Mouse (Mus musculus) MEL-GATA-1-ER (cell line): Measurements from ENCODE around the gene Gm2a.
A peak's percentile ranks its signal among the peaks of the same experiment; 100 is the strongest.
"Not testable (repeated sequence)": the region's sequence is repeated elsewhere in the genome, so short reads cannot be mapped to it uniquely, and the experiment has no call there.

Experiments used
- DNase-seq: peaks from one replicate; pipeline ENCODE4 v3.0.0-alpha.2; 2012; ENCODE audit warnings: low read depth; ENCODE audit errors: extremely low read depth

Gm2a gene

GRCm38 (mm10) chr11:55097463-55098188, at the start of gene Gm2a:
Gm2a (plus strand) TSS chr11:55098115.
- peak; percentile 84 for DNase-seq

DNA sequence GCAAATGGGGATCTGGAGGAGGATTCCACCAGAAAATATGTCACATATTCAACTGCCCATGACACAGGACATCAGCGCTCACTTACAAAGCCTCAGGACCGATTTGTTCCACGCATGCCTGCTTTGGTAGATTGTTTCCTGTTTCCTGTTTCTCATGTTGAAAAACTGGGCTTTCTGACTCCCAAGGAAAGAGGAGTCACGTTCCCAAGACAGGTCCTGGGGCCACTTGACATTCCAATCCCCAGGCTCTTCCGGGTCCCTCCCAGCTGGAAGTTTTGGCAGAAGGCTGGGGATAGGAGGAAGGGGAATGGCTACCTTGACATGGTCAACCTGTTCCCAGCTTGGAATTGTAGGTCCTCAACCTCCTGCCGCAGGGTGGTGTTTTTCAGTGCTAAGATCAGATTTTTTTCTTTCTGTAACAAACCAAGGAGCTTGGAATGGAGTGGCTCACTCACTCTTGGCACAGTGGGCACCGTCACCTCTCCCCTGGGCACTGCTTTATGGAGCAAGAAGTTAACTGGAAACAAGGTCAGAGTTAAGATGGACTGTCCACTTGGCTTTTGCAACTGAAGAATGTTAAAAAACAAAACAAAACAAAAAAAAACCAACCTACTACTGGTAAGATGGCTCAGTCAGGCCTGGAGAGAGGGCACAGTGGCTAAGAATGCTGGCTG, 46.9 kb upstream of the Gm2a start:
- no peak for DNase-seq

DNA sequence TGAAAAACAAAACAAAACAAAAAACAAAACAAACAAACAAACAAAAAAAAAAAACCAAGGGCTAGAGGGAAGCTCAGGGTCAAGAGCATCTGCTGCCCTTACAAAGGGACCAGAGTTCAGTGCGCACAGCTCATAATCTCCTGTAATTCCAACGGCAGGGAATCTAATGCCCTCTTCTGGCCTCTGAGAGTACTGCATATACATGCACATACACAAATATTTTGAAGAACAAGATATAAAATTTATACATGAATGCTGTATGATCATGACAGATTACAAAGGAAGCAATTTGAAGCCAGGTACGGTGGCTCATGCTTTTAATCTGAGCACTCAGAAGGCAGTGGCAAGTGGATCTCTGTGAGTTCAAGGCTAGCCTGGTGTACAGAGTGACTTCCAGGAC, 40.4 kb upstream of the Gm2a start:
- DNase-seq, result no peak

DNA sequence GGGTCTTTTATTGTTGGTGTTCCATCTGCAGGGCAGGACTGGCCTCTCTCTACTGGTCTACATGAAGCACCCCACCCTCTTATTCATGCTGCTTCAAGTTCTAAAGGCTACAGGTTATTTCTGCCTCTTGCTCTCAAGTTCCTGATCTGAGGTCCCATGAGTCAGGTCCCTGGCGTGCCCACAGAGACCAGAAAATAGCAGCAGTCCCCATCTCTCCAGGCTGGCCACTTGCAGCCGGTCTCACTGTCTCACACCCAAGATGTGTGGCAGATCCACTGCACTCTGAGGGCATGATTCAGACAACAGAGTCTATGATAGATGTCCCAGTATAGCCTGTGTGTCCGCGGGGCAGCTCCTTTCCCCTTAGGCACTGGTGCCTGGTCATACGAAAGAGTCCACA, 37.1 kb upstream of the Gm2a start:
- DNase-seq, result no peak

DNA sequence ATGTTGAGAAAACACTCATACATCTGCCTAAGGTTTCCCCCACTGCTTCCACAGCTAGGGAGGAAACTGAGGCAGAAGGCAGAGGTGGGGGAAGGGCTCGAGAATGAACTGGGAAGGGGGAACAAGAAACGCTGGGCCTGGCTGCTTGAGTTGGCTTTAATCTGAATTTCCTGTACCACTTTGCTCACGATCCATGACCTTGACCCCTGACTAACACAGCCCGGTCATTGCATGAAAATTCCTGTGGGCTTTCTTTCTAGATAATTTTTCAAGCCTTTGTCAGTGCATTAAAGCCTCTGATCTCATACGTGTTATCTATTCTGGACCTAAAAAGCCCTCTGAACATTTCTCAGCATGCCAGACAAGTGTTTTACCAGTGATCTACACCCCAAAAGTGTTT, 35.1 kb upstream of the Gm2a start:
- no peak for DNase-seq

DNA sequence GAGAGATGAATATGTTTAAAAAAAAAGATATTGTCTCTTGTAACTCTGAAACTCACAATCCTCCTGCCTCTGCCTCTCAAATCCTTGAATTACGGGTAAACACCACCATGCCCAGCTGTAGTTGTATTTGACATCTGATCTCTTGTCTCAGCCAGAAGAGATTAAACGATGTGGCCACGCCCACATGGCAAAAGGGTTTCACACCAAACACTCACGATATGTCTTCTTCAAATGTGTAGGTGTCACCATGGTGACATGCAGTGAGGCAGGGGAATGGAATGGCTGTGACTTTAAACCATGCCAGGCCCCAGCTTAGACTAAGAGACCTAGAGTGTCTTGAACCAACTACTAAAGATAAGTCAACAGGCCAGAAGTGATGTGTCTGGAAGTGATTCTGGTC, 31.0 kb upstream of the Gm2a start:
- DNase-seq, result no peak

DNA sequence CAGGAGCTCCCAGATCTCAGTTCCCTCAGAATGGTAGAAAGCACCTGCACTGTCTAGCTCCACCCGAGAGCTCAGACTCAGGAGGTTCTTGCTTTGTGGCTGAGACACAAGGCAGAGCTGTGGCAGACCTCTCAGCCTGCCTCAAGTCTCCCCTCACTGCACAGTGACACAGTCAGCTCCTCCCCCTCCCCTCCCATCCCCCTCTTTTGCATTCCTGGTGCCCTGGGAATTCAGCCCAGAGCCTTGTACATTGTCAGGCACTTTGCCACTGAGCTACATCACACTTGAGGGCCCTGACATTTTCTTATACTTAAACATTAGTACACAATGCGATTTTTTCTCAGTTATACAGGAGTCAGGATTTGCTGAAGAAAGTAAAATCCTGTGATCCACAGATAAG, 28.9 kb upstream of the Gm2a start:
- DNase-seq, result no peak

DNA sequence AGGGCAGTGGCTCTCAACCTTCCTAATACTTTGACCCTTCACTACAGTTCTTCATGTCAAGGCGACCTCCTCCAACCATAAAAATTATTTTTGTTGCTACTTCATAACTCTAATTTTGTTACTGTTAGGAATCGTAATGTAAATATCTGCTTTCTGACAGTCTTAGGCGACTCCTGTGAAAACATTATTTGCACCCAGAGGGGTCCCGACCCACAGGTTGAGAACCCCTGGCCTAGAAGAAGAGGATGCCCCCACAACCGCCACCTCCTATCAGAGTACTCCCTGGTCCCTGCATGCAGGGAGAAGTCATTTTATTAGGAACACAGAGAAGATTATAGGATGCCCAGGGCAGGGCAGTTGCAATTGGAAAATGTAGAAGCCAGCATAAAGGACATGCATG, 26.6 kb upstream of the Gm2a start:
- DNase-seq, result no peak

- no peak for DNase-seq
Observed at GRCm38 (mm10) chr11:55072467-55072866, 25.4 kb upstream of the Gm2a start.

DNA sequence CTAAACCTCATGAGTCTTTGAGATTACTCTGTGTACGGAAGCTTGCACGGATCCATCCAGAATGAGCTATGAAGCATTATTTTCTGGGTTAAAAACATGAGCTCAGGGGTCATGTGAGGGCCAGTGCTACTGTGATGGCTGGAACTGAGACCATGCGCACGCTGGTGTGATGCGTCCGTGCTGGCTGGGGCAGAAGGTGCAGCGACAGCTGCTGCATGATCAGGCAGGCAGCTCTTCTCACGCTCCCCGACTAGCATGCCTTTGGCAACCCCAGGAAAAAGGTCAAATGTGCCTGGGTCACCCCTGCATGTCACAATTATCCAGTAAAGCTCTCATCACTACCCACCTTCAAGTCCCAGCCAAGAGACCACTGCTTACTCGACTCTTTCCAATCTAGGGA, 24.7 kb upstream of the Gm2a start:
- DNase-seq, result no peak

GRCm38 (mm10) chr11:55075602-55076001, 22.3 kb upstream of the Gm2a start:
- no peak for DNase-seq

DNA sequence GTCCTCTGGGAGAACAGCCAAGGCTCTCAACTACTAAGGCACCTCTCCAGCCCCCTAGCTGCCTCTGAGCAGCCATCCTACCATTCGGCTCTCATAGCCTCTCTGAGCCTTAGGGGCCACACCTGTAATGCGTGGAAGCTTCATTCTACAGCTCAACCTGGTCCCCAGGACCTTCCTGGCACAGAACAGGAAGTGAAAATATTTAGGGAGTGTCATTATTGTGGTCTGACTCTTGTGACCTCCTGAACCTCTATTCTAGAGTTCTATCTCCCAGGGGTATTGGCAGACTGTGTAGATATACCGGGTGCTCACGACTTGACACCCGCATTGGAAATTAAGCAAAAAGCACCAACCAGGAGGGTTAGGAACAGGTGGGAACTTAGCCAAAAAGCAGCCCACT, 21.7 kb upstream of the Gm2a start:
- DNase-seq, result no peak

DNA sequence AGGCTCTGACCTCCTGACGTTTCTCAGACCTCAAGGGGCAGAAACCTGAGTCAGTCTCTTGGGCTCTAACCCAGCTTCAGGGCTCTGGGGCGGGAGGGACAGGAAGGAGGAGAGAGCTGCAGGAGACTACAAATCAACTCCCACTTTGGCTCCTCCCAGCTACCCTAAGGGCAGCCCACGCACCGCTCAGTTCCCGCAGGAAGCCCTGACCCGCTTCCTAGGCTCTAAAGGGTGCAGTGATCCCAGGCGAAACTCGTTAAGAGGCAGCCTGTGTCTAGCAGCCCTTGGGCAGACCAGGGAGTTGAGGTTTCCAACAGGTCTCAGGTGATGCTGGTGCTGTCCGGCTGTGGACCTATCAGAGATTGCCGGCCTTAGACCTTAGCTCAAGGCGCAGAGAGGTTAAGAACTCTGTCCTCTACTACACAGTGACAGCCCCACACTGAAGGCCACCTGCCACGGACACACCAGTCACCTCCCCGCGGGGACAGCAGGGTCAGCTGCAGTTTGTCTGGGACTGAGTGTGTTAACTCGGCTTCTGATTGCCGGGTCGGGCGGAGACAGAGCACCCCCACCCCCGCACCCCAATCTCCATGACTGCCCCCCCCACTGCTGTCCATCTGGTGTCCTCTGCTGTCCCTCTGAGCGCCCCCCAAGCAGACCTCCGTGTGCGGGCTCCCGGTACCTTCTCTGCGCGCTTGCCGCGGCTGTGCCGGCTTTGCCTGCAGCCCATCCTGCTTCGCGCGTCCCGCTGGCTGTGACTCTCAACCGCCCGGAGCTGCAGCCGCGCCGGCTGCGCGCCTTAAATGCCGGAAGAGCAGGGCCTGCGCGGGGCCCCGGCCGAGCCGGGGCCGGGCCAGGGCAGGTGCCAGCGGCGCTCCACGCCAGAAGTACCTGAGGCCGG, 20.3 kb upstream of the Gm2a start, which contains the start of gene Ccdc69:
Ccdc69 (minus strand) TSS at position 801 of the 901 bp plus-strand sequence.
- DNase-seq, result peak; percentile 31

DNA sequence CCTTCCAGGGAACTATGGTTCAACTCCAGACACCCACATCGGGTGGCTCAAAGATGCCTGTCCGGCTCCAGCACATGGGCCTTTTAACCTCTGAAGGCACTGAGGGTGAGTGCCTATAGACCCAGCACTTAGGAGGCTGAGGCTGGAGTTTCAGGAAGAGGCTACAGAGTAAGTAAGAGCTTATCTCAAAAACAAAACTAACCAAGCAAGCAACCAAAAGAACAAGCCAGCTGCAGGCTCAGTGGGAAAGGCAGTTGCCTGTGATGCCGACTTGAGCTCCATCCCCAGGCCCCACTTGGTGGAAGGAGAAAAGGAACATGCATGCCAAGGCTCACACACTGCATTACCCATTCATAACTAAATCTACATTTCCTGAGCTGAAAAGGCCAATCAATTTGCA, 19.4 kb upstream of the Gm2a start:
- DNase-seq, result no peak

- no peak for DNase-seq
Observed at GRCm38 (mm10) chr11:55079180-55079579, 18.7 kb upstream of the Gm2a start.

GRCm38 (mm10) chr11:55081206-55081605, 16.7 kb upstream of the Gm2a start:
- DNase-seq, result no peak

GRCm38 (mm10) chr11:55084629-55085028, 13.3 kb upstream of the Gm2a start:
- DNase-seq, result no peak

GRCm38 (mm10) chr11:55085396-55085795, 12.5 kb upstream of the Gm2a start:
- DNase-seq, result no peak

- no peak for DNase-seq
Observed at GRCm38 (mm10) chr11:55087006-55087405, 10.9 kb upstream of the Gm2a start.

GRCm38 (mm10) chr11:55089892-55090291, 8.0 kb upstream of the Gm2a start:
- no peak for DNase-seq

GRCm38 (mm10) chr11:55093096-55093495, 4.8 kb upstream of the Gm2a start:
- DNase-seq, result no peak

DNA sequence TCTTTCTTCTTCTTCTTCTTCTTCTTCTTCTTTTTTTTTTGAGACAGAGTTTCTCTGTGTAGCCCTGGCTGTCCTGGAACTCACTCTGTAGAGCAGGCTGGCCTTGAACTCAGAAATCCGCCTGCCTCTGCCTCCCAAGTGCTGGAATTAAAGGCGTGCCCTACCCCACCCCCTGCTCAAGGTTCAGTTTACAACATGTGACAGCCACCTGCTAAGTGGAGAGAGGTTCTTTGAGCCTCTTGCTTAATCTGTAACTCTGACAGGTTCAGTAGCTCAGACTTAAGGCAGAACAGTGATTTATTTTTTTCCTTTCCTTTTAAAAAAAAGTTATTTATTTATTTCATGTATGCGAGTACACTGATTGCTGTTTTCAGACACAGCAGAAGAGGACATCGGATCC, 1.6 kb upstream of the Gm2a start:
- DNase-seq, result not testable (repeated sequence)
